Mouse (Mus musculus): ENCODE results near the gene Gm47841.

Gm47841 gene

GRCm38 (mm10) chr15:101047194-101047555 is at the start of gene Gm47841:
TSS of gene Gm47841 (minus strand) at chr15:101047397.
- peak; percentile 56 to 73 for DNase-seq

GRCm38 (mm10) chr15:101095392-101095791 is 48.2 kb upstream of the Gm47841 start:
- DNase-seq = no peak

- no peak for DNase-seq
Measured at GRCm38 (mm10) chr15:101094979-101095378, 47.8 kb upstream of the Gm47841 start.

GRCm38 (mm10) chr15:101093988-101094387 is 46.8 kb upstream of the Gm47841 start:
- DNase-seq = peak in 1 of 2 experiments; percentile 50

- DNase-seq = peak; percentile 80 to 89
Measured at GRCm38 (mm10) chr15:101092829-101093648, 45.8 kb upstream of the Gm47841 start.

GRCm38 (mm10) chr15:101092121-101092828 is 45.1 kb upstream of the Gm47841 start:
- DNase-seq = peak; percentile 45 to 65

GRCm38 (mm10) chr15:101091551-101091950 is 44.4 kb upstream of the Gm47841 start:
- DNase-seq = no peak

- no peak for DNase-seq
Measured at GRCm38 (mm10) chr15:101088291-101088690, 41.1 kb upstream of the Gm47841 start.

GRCm38 (mm10) chr15:101086956-101087355 is 39.8 kb upstream of the Gm47841 start:
- DNase-seq = peak in 1 of 2 experiments; percentile 49

- no peak for DNase-seq
Measured at GRCm38 (mm10) chr15:101086451-101086850, 39.3 kb upstream of the Gm47841 start.

- DNase-seq = no peak
Measured at GRCm38 (mm10) chr15:101084499-101084898, 37.3 kb upstream of the Gm47841 start.

GRCm38 (mm10) chr15:101082236-101082635 is 35.0 kb upstream of the Gm47841 start:
- DNase-seq = peak in 1 of 2 experiments; percentile 27

GRCm38 (mm10) chr15:101081035-101081548 is 33.9 kb upstream of the Gm47841 start:
- DNase-seq = peak in 1 of 2 experiments; percentile 28

- DNase-seq = no peak
Measured at GRCm38 (mm10) chr15:101080031-101080520, 32.9 kb upstream of the Gm47841 start.

GRCm38 (mm10) chr15:101078731-101079156 is 31.5 kb upstream of the Gm47841 start:
- DNase-seq = peak; percentile 91 to 95

GRCm38 (mm10) chr15:101077813-101078730 is 30.9 kb upstream of the Gm47841 start, which contains the start of gene Fignl2:
TSS of gene Fignl2 (minus strand) at chr15:101078567.
- DNase-seq = peak; percentile 69 to 80

- DNase-seq = peak; percentile 53 to 71
Measured at GRCm38 (mm10) chr15:101077001-101077812, 30.0 kb upstream of the Gm47841 start.

GRCm38 (mm10) chr15:101076071-101077000 is 29.1 kb upstream of the Gm47841 start:
- DNase-seq = peak; percentile 69 to 82

GRCm38 (mm10) chr15:101075656-101076055 is 28.5 kb upstream of the Gm47841 start:
- peak in 1 of 2 experiments; percentile 67 for DNase-seq

GRCm38 (mm10) chr15:101075150-101075549 is 28.0 kb upstream of the Gm47841 start:
- peak; percentile 53 to 68 for DNase-seq

All from kidney, postnatal 4 days (tissue).